Mouse (Mus musculus): Measurements from ENCODE around the gene Olfr1450. TPM values are rescaled to one million over a fixed set of nuclear protein-coding genes. Genes with fewer than 3 reads are reported as not detected.

Gene Olfr1450
- polyA plus RNA-seq (2014; fragmentation: Illumina TruSeq; extraction: RNeasy Lipid Tissue Mini Kit (QIAGEN cat#74804); ENCODE audit: low read depth, low replicate concordance), result not detected

GRCm38 (mm10) chr19:12949958-12950357 is at the start of gene Olfr1450:
TSS of gene Olfr1450 (plus strand) at chr19:12950258.

GRCm38 (mm10) chr19:12903643-12904042 is 46.4 kb upstream of the Olfr1450 start, which contains the start of gene Olfr1447:
TSS of gene Olfr1447 (minus strand) at chr19:12903743.

GRCm38 (mm10) chr19:12924319-12924718 is 25.7 kb upstream of the Olfr1450 start, which contains the start of gene Olfr1448:
TSS of gene Olfr1448 (minus strand) at chr19:12924419.

GRCm38 (mm10) chr19:12930540-12930939 is 19.5 kb upstream of the Olfr1450 start, which contains the start of gene Olfr1449:
TSS of gene Olfr1449 (plus strand) at chr19:12930840.

GRCm38 (mm10) chr19:12994714-12995113 is 44.7 kb downstream of the Olfr1450 start, which contains the start of gene Olfr1451:
TSS of gene Olfr1451 (plus strand) at chr19:12995014.

Other genes with a start within 250 kb of the Olfr1450 start
- 4.7 TPM for gene Cntf, start 184.6 kb upstream of the Olfr1450 start, polyA plus RNA-seq (2014; fragmentation: Illumina TruSeq; extraction: RNeasy Lipid Tissue Mini Kit (QIAGEN cat#74804); ENCODE audit: low read depth, low replicate concordance)
- 230 TPM for gene Zfp91, start 154.1 kb upstream of the Olfr1450 start, polyA plus RNA-seq (2014; fragmentation: Illumina TruSeq; extraction: RNeasy Lipid Tissue Mini Kit (QIAGEN cat#74804); ENCODE audit: low read depth, low replicate concordance)
- gene Lpxn, start 154.1 kb upstream of the Olfr1450 start, polyA plus RNA-seq (2014; fragmentation: Illumina TruSeq; extraction: RNeasy Lipid Tissue Mini Kit (QIAGEN cat#74804); ENCODE audit: low read depth, low replicate concordance), result 24.7 TPM
- gene Gm5244, start 103.6 kb upstream of the Olfr1450 start, polyA plus RNA-seq (2014; fragmentation: Illumina TruSeq; extraction: RNeasy Lipid Tissue Mini Kit (QIAGEN cat#74804); ENCODE audit: low read depth, low replicate concordance), result not detected
- 1.5 TPM for gene Olfr1444, start 93.0 kb upstream of the Olfr1450 start, polyA plus RNA-seq (2014; fragmentation: Illumina TruSeq; extraction: RNeasy Lipid Tissue Mini Kit (QIAGEN cat#74804); ENCODE audit: low read depth, low replicate concordance)
- 1.5 TPM for gene Olfr1445, start 66.4 kb upstream of the Olfr1450 start, polyA plus RNA-seq (2014; fragmentation: Illumina TruSeq; extraction: RNeasy Lipid Tissue Mini Kit (QIAGEN cat#74804); ENCODE audit: low read depth, low replicate concordance)
- not detected for gene Olfr1446, start 56.7 kb upstream of the Olfr1450 start, polyA plus RNA-seq (2014; fragmentation: Illumina TruSeq; extraction: RNeasy Lipid Tissue Mini Kit (QIAGEN cat#74804); ENCODE audit: low read depth, low replicate concordance)
- not detected for gene Olfr1447, start 46.5 kb upstream of the Olfr1450 start, polyA plus RNA-seq (2014; fragmentation: Illumina TruSeq; extraction: RNeasy Lipid Tissue Mini Kit (QIAGEN cat#74804); ENCODE audit: low read depth, low replicate concordance)
- not detected for gene Olfr1448, start 25.8 kb upstream of the Olfr1450 start, polyA plus RNA-seq (2014; fragmentation: Illumina TruSeq; extraction: RNeasy Lipid Tissue Mini Kit (QIAGEN cat#74804); ENCODE audit: low read depth, low replicate concordance)
- not detected for gene Olfr1449, start 19.4 kb upstream of the Olfr1450 start, polyA plus RNA-seq (2014; fragmentation: Illumina TruSeq; extraction: RNeasy Lipid Tissue Mini Kit (QIAGEN cat#74804); ENCODE audit: low read depth, low replicate concordance)
- not detected for gene Olfr1451, start 44.8 kb downstream of the Olfr1450 start, polyA plus RNA-seq (2014; fragmentation: Illumina TruSeq; extraction: RNeasy Lipid Tissue Mini Kit (QIAGEN cat#74804); ENCODE audit: low read depth, low replicate concordance)
- gene Olfr1453, start 78.1 kb downstream of the Olfr1450 start, polyA plus RNA-seq (2014; fragmentation: Illumina TruSeq; extraction: RNeasy Lipid Tissue Mini Kit (QIAGEN cat#74804); ENCODE audit: low read depth, low replicate concordance), result not detected
- gene Olfr1454, start 110.4 kb downstream of the Olfr1450 start, polyA plus RNA-seq (2014; fragmentation: Illumina TruSeq; extraction: RNeasy Lipid Tissue Mini Kit (QIAGEN cat#74804); ENCODE audit: low read depth, low replicate concordance), result not detected
- not detected for gene Olfr1457, start 147.6 kb downstream of the Olfr1450 start, polyA plus RNA-seq (2014; fragmentation: Illumina TruSeq; extraction: RNeasy Lipid Tissue Mini Kit (QIAGEN cat#74804); ENCODE audit: low read depth, low replicate concordance)
- not detected for gene Olfr1458, start 156.5 kb downstream of the Olfr1450 start, polyA plus RNA-seq (2014; fragmentation: Illumina TruSeq; extraction: RNeasy Lipid Tissue Mini Kit (QIAGEN cat#74804); ENCODE audit: low read depth, low replicate concordance)
- 0.04 TPM for gene Olfr1459, start 199.3 kb downstream of the Olfr1450 start, polyA plus RNA-seq (2014; fragmentation: Illumina TruSeq; extraction: RNeasy Lipid Tissue Mini Kit (QIAGEN cat#74804); ENCODE audit: low read depth, low replicate concordance)
- gene Olfr1461, start 212.7 kb downstream of the Olfr1450 start, polyA plus RNA-seq (2014; fragmentation: Illumina TruSeq; extraction: RNeasy Lipid Tissue Mini Kit (QIAGEN cat#74804); ENCODE audit: low read depth, low replicate concordance), result not detected
- not detected for gene Olfr1462, start 235.5 kb downstream of the Olfr1450 start, polyA plus RNA-seq (2014; fragmentation: Illumina TruSeq; extraction: RNeasy Lipid Tissue Mini Kit (QIAGEN cat#74804); ENCODE audit: low read depth, low replicate concordance)